Mouse (Mus musculus) layer of hippocampus, adult 9-10 months (tissue): ENCODE data around the gene Zfp36.

Experiments
- DNase-seq: peaks from one replicate; pipeline ENCODE4 v3.0.0; 2022; ENCODE audit warnings: low spot score

Zfp36 gene

DNA sequence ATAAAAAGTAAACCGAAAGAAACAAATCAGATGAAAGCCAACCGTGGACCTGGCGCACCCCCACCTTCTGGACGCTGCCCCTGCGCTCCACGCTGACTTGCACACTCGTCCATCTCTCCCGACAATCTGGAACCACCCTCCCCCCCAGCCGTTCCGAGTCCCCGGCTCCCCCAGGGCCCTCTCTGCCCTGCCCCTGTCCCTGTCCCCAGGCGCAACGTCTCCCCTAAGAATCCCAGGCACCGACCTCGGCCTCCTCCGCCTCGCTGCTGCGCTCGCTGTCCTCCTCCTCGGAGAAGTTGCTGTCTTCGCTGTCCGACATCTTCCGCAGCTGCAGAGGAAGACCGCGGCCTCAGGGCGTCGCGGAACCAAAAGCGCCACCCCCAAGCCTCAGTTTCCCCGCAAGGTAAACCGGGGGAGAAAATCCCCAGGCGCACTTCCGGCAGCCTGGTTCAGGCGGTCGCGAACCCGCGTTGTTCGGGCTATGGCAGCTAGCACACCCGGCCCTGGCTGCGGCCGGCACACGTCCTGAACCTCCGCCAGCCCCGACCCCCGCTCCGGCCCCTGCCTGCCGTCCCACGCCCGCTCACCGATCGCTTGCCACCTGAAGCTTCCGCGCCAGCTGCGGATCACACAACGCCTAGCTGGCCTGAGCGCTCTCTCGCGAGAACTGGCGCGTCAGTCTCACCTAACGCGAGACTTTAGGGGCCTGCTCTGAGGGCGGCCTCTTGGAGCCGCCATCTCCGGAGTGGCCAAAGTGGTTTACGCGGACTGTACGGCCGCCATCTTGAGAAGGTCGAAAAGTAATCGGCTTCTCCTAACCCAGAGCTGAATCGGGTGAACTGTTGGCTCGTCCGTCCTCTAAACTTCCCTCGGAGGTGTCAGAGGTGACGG is 41.7 kb downstream of the Zfp36 start, which contains the start of gene Supt5:
TSS of gene Supt5 (minus strand) at position 639 of the 891 bp plus-strand sequence.
- DNase-seq = peak; percentile 90

DNA sequence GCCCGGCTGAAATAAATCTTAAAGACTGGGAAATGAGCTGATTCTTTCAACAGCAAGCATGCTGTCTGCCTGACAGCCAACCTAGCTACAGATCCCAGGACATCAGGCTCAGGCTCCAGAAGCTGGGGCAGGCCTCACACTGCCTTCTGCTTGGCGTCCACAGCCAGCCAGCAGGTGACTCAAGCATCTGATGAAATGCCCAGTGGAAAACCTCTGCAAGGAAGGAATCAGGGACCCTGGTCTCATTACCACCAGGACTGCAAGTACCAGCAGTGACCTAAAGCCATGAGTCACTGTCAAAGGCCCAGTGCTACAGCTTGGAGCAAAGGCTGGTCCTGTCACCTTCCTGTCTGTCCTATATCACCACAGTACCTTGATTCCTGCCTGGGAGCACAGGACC is 44.6 kb downstream of the Zfp36 start:
- DNase-seq = no peak

DNA sequence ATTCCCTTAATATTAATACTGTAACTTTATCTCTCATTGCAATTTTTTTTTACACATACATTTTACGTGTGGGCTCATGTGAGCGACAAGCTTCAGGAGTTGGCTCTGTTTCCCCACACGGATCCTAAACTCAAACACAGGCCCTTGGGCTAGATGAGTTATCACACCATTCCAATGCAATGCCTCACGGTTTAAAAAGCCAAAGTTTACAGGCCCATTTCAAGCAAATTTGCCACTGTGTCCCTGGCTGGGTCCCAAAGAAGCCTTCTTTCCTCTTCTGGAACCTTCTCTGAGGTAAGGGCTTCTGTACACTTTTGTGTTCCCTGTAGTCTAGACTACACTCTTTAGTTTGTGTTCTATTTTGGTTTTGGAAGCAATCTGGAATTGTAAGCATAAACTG is 45.5 kb downstream of the Zfp36 start:
- no peak for DNase-seq

DNA sequence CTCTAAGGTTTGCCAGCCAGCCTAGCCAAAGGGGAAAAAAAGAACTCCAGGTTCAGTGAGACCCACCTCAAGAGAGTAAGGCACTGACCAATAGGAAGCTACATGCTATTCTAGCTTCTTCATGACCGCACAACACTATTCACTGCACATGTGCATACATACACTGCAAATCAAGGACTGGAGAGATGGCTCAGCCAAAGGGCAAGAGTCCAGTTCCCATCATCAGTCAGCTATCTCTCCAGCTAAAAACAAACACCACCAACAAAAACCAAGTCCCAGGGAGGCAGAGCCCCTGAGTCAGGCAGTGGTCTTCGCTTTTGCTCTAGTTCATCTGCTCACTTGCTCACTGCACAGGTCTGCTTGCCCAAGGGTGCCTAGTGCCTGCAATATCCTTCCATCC is 51.8 kb downstream of the Zfp36 start:
- no peak for DNase-seq
